ENCODE assay signal across 8 mouse cellular contexts in genomic region chr5:76183043-76183749, GRCm38 (mm10). TPM values are rescaled to one million over a fixed set of nuclear protein-coding genes. Genes with fewer than 3 reads are reported as not detected.
DNase-seq lines count a peak whose midpoint lies in the region; ATAC-seq and TF ChIP-seq lines count a peak whose summit lies in the region.

No protein-coding gene starts in this region.

- no peaks in the 10 kb centered on the region for H3K9me3 ChIP-seq in limb, embryonic 11.5 days (ENCODE audit: control insufficient read depth, low read length)
- no peaks in the 10 kb centered on the region for H3K9me3 ChIP-seq in stomach, embryonic 14.5 days (ENCODE audit: control insufficient read depth, low read depth, low read length)

- no peak overlapping the region for H3K27ac ChIP-seq in embryonic fibroblast, embryonic 13.5 days (ENCODE audit: insufficient read depth, low read length)
- no peak overlapping the region; the same call in 1 of the 2 replicates for H3K27ac ChIP-seq in limb, embryonic 11.5 days (replicated peaks; ENCODE audit: low read depth, low read length)
- no peak overlapping the region; the same call in 1 of the 2 replicates for H3K27ac ChIP-seq in stomach, embryonic 14.5 days (ENCODE audit: low read length)

- intact Hi-C loops in left cerebral cortex, postnatal 4 days (cut with DNase I): no loop called here

- peak overlapping the region; percentile 94; the same call in 1 of the 2 replicates for H3K9ac ChIP-seq in limb, embryonic 11.5 days (ENCODE audit: low read length)
- H3K9ac ChIP-seq in stomach, embryonic 14.5 days (replicated peaks; ENCODE audit: low read depth, low read length): peak overlapping the region; percentile 87; the same call in 1 of the 2 replicates

- WGBS in limb, embryonic 11.5 days: 37% methylated on average over 17 of the region's 17 CpGs
- 37% methylated on average over 17 of the region's 17 CpGs for WGBS in stomach, embryonic 14.5 days

- no peak for TF ChIP-seq POLR2A in embryonic fibroblast, embryonic 13.5 days (IDR thresholded peaks at IDR 0.05; ENCODE audit: low read depth, low read length)

- peak overlapping the region; percentile 82 for H3K4me2 ChIP-seq in limb, embryonic 11.5 days (ENCODE audit: low read depth, severe bottlenecking)
- peak overlapping the region; percentile 74 for H3K4me2 ChIP-seq in stomach, embryonic 14.5 days (replicated peaks; ENCODE audit: low read depth, low read length)

- ATAC-seq in limb, embryonic 11.5 days (ENCODE audit: insufficient number of reproducible peaks, low FRiP score, low TSS enrichment, low read depth): no peak
- ATAC-seq in stomach, embryonic 14.5 days (ENCODE audit: insufficient number of reproducible peaks, insufficient read depth, low FRiP score, low read depth): 0 out of 2 replicates have a peak, but pooled peaks have one; percentile 19

- no peaks in the 10 kb centered on the region for H3K27me3 ChIP-seq in limb, embryonic 11.5 days (ENCODE audit: control insufficient read depth, insufficient read depth, low read length)
- no peaks in the 10 kb centered on the region for H3K27me3 ChIP-seq in stomach, embryonic 14.5 days (ENCODE audit: control insufficient read depth, insufficient read depth, low read length)

- DNase-seq in retina, adult 2 months (ENCODE audit: low read depth, low spot score): peak; percentile 23
- no peak for DNase-seq in retina, embryonic 14.5 days (ENCODE audit: low spot score)
- no peak for DNase-seq in limb, embryonic 11.5 days (ENCODE audit: low spot score)
- DNase-seq in left cerebral cortex, adult 9 months (ENCODE audit: low spot score in 2 of 2): no peak
- DNase-seq in left cerebral cortex, postnatal 4 days: no peak
- DNase-seq in lung, postnatal 36 days: no peak

- peaks cover 2% of the 10 kb centered on the region for H3K4me1 ChIP-seq in embryonic fibroblast, embryonic 13.5 days (ENCODE audit: control insufficient read depth, insufficient read depth, low read length)
- H3K4me1 ChIP-seq in limb, embryonic 11.5 days (ENCODE audit: control insufficient read depth, insufficient read depth, low read length): peaks cover 10% of the 10 kb centered on the region
- H3K4me1 ChIP-seq in stomach, embryonic 14.5 days (ENCODE audit: control insufficient read depth, insufficient read depth, low read length): peaks cover 13% of the 10 kb centered on the region; the same call in 1 of the 2 replicates

- TF ChIP-seq CTCF in embryonic fibroblast, embryonic 13.5 days (IDR thresholded peaks at IDR 0.05; ENCODE audit: borderline replicate concordance, insufficient read depth, low read length): no peak

- H3K36me3 ChIP-seq in limb, embryonic 11.5 days (ENCODE audit: control insufficient read depth, insufficient read depth, low read length): no peaks in the 10 kb centered on the region
- no peaks in the 10 kb centered on the region for H3K36me3 ChIP-seq in stomach, embryonic 14.5 days (ENCODE audit: control insufficient read depth, insufficient read depth, low read length)

- peak overlapping the region; percentile 96 for H3K4me3 ChIP-seq in embryonic fibroblast, embryonic 13.5 days (ENCODE audit: insufficient read depth, low read length)
- H3K4me3 ChIP-seq in limb, embryonic 11.5 days (ENCODE audit: low read depth, low read length): peak overlapping the region; percentile 82
- H3K4me3 ChIP-seq in stomach, embryonic 14.5 days (ENCODE audit: low read depth, low read length): peak overlapping the region; percentile 95

RNA-seq across cellular contexts. Expression of gene Tmem165, which starts 0.5 kb away (rescaled TPM):
- 129 and 174 TPM in 2 replicates for polyA plus RNA-seq in embryonic fibroblast, embryonic 13.5 days (2011; ENCODE audit: insufficient read length, low read depth, missing spikeins)
- 98.6 and 103 TPM in 2 replicates for polyA plus RNA-seq in limb, embryonic 11.5 days (2014; fragmentation: Nextera tagmentation; extraction: Ambion mirVana)
- polyA plus RNA-seq in stomach, embryonic 14.5 days (2014; fragmentation: Nextera tagmentation; extraction: Ambion mirVana): 120 and 127 TPM in 2 replicates
- total RNA-seq in left cerebral cortex, postnatal 4 days (2021): 10 to 100 TPM; 47.1 to 47.4 TPM

RNA-seq across cellular contexts. Expression of gene Srd5a3, which starts 43.1 kb away (rescaled TPM):
- polyA plus RNA-seq in embryonic fibroblast, embryonic 13.5 days (2011; ENCODE audit: insufficient read length, low read depth, missing spikeins): 37.0 and 37.2 TPM in 2 replicates
- polyA plus RNA-seq in limb, embryonic 11.5 days (2014; fragmentation: Nextera tagmentation; extraction: Ambion mirVana): 21.5 and 21.8 TPM in 2 replicates
- 33.6 and 34.1 TPM in 2 replicates for polyA plus RNA-seq in stomach, embryonic 14.5 days (2014; fragmentation: Nextera tagmentation; extraction: Ambion mirVana)
- 10 to 100 TPM; 11.7 to 13.9 TPM for total RNA-seq in left cerebral cortex, postnatal 4 days (2021)
